Mouse (Mus musculus): ENCODE results near the gene Ell. TPM values are rescaled to one million over a fixed set of nuclear protein-coding genes. Genes with fewer than 3 reads are reported as not detected.

Gene Ell
- 10 to 100 TPM in 1 of 2 experiments, 1 to 10 TPM in 1; 8.1 to 19.3 TPM for total RNA-seq (2021)
- long read RNA-seq, experiment 1, partial matches to known transcripts: 7 of 12 reads
- long read RNA-seq, experiment 1, other reads (novel, unspliced or antisense): 1 of 12 reads
- long read RNA-seq, experiment 2, transcript Ell-201 (12 exons, 3,072 nt): major isoform, 8 of 12 reads
- long read RNA-seq, experiment 2, partial matches to known transcripts: 2 of 12 reads
- long read RNA-seq, experiment 2, other reads (novel, unspliced or antisense): 2 of 12 reads

- DNase-seq: peak; percentile 100
Measured at GRCm38 (mm10) chr8:70539077-70539813, at the start of gene Ell. Ell (plus strand) TSS chr8:70539457.

- DNase-seq: no peak
Measured at GRCm38 (mm10) chr8:70489576-70489975, 49.7 kb upstream of the Ell start.

GRCm38 (mm10) chr8:70490061-70490879 lies 49.0 kb upstream of the Ell start:
- DNase-seq: no peak

GRCm38 (mm10) chr8:70490880-70491495 lies 48.3 kb upstream of the Ell start:
- no peak for DNase-seq

GRCm38 (mm10) chr8:70492664-70493640 lies 46.3 kb upstream of the Ell start, which contains the start of gene Crlf1:
Crlf1 (plus strand) TSS chr8:70493158.
- no peak for DNase-seq

- DNase-seq: no peak
Measured at GRCm38 (mm10) chr8:70493692-70494415, 45.4 kb upstream of the Ell start.

- DNase-seq: no peak
Measured at GRCm38 (mm10) chr8:70494416-70494945, 44.8 kb upstream of the Ell start.

- no peak for DNase-seq
Measured at GRCm38 (mm10) chr8:70495001-70495770, 44.1 kb upstream of the Ell start.

GRCm38 (mm10) chr8:70495771-70496062 lies 43.5 kb upstream of the Ell start:
- no peak for DNase-seq

GRCm38 (mm10) chr8:70500386-70501301 lies 38.6 kb upstream of the Ell start:
- no peak for DNase-seq

GRCm38 (mm10) chr8:70501820-70502529 lies 37.3 kb upstream of the Ell start:
- DNase-seq: peak; percentile 75

- DNase-seq: no peak
Measured at GRCm38 (mm10) chr8:70502540-70502939, 36.7 kb upstream of the Ell start.

GRCm38 (mm10) chr8:70503062-70503750 lies 36.1 kb upstream of the Ell start:
- DNase-seq: peak; percentile 62

- DNase-seq: peak; percentile 73
Measured at GRCm38 (mm10) chr8:70504291-70504716, 35.0 kb upstream of the Ell start.

- DNase-seq: peak; percentile 57
Measured at GRCm38 (mm10) chr8:70504851-70505250, 34.4 kb upstream of the Ell start.

GRCm38 (mm10) chr8:70505698-70506327 lies 33.4 kb upstream of the Ell start:
- DNase-seq: no peak
